Mouse (Mus musculus): ENCODE data around the gene Tmprss11e.

DNA sequence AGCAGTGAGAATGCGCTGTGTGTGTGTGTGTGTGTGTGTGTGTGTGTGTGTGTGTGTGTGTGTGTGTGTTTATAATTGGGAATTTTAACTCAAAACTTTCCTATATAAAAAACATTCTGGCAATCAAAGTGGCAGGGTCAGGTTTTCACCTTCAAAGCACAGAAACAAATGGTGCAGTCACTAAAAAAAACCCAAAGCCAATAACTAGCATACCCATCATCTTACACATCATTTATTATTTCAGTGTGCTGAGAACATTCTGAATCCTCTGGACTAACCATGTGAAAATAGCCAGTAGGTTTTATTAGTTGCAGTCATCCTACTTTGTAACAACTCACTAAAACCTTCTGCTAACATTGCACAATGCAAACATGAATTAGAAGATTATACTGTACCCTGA, 38.6 kb upstream of the Tmprss11e start:
- TF ChIP-seq POLR2A (IDR thresholded peaks at IDR 0.05; ENCODE audit: low read depth, low read length) = no peak
- TF ChIP-seq CTCF (IDR thresholded peaks at IDR 0.05; ENCODE audit: extremely low read depth, insufficient read depth, insufficient read length, insufficient replicate concordance) = no peak
